Mouse (Mus musculus) megakaryocyte progenitor cell, adult 5-6 weeks (primary cell): Measurements from ENCODE around the gene Elf3. TPM values are rescaled to one million over a fixed set of nuclear protein-coding genes. Genes with fewer than 3 reads are reported as not detected.

Experiments used
- ATAC-seq: replicated peaks from 2 replicates; pipeline ENCODE4 v1.8.0; 2016; ENCODE audit warnings: mild to moderate bottlenecking, moderate TSS enrichment, inconsistent platforms; ENCODE audit not compliant: poor library complexity
- total RNA-seq, 2 experiments: library from RNA; stranded (forward) in 1 of 2; stranded (reverse) in 1 of 2; fragments of 157-497, 149-512 nt in 1 of 2; fragments of 200-1000 nt in 1 of 2; gene quantifications; 2 replicates each; pipeline versions ENCODE4 v1.2.3 to v1.2.4; 2015 to 2017

The Elf3 gene
- total RNA-seq (2015) (not detected in 2 replicates), total RNA-seq (2017) (0.17 TPM in 1 of 2 replicates, not detected in the other)

DNA sequence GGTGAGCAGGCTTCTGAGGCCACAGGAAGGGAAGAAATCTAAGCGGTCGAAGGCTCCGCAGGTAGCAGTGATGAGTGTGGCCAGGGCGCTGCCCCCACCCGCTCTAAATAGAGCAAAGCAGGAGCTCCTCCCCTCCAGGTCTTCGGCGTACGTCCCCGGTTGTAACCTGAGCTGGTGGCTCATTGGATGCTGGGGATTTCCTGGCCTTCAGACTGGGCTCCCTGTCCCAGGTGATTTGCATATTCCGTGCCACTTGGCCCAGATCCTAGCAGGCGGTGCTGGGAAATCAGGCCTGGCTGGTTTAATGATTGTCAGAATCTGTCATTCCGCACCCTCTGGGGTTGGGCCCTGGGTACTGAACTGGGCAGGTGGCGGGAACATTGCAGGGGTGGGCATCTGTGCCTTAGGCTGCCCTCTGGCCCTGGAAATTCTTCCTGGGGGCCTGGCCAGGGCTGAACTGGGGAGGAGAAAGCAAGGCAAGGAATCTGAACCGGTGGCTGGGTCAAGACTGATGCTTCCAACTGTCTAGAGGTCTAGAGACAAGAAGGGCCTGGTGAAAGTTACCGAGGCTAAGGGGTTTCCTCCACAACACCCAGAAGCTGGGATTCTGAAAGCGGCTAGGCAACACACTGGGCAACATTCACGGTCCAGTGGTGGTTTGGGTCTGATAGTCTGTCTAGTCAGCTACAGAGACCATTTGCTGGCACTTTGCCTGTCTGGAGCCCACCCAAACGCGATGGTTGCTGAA, at the start of gene Elf3:
Gene Elf3 (minus strand): TSS at position 189 of the 748 bp plus-strand sequence.
- no peak for ATAC-seq

DNA sequence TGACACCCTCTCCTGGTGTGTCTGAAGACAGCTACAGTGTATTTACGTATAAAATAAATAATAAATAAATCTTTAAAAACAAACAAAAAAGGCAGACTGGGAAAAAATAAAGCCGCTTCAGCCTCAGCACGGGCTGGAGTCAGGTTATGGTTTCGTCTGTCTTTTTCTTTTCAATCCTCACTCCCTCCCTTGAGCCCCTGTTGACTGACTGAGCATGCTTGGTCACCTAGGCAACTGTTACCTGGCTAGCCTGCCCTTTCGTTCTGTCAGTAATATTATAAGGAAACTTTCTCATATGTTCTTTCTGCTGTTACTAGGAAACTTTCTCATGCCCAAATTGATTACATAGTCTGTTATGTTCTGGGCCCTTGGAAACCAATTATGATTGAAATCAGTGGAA, 32.5 kb upstream of the Elf3 start:
- no peak for ATAC-seq

DNA sequence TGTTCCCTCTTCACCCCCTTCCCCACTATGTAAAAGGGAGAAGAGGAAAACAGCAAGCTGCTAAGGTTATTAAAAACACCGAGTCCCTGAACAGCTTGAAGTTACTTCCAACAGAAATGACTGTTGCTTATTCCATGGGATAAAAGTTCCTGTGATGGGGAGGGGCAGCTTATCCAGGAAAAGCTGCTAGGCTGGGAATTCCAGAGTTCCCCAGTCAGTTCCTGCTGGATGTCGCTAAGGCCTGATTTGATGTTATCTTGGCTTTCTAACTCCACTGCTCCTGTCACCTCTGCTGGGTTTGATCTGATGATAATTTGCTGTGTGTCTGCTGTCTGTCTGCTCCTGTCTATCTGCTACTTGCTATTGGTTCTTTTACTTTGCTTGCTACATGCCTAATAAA, 27.9 kb upstream of the Elf3 start:
- no peak for ATAC-seq

DNA sequence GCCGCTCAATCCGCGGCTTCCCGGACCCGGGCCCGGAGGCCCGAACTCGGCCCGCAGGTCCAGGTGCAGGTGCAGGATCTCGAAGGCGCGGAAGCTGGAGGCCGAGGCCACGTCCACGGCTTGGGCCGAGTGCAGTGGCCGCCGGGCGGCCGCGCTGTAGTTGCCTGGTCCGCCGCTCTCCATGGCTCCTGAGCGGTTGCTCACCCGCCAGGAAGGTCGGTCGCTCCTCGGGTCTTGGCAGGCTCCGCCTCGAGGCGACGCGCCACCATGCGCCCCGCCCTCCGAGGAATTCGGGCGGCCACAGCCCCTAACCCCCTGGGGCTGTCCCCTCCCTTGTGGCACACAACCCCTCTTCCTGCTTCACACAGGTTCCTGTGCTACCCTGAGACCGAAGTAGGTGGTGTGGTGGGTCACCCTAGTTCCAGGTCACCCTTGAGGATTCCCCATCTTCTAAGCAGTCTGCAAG, 25.5 kb upstream of the Elf3 start, which contains the start of gene Rnpep:
Gene Rnpep (minus strand): TSS at position 259 of the 466 bp plus-strand sequence.
- peak; percentile 68 for ATAC-seq

DNA sequence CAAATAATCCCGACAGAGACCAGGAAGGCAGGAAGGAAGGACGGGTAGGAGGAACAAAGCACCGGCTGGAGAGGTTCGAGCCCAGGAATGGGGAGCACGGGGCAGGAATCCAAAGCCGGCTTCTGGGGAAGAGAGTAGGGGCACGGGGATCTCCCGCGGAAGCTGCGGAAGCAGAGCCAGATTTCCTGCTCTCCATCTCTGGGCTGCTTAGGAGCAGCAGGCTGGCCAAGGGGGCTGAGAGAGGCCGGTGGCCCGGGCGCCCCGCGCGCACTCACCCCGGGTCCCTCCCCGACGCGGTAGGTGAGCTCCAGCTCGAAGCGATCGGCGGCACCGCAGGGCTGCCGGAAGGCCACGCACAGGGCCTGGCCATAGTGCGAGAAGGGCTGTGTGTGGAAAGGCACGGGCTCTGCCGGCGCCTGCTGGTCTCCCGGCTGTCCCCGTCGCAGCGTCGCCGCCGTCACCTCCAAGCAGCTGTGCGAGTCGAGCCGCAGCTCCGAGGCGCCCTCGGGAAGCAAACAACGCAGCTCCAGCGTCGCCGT, 25.0 kb upstream of the Elf3 start:
- ATAC-seq, result peak; percentile 23; the same call in 1 of the 2 replicates

DNA sequence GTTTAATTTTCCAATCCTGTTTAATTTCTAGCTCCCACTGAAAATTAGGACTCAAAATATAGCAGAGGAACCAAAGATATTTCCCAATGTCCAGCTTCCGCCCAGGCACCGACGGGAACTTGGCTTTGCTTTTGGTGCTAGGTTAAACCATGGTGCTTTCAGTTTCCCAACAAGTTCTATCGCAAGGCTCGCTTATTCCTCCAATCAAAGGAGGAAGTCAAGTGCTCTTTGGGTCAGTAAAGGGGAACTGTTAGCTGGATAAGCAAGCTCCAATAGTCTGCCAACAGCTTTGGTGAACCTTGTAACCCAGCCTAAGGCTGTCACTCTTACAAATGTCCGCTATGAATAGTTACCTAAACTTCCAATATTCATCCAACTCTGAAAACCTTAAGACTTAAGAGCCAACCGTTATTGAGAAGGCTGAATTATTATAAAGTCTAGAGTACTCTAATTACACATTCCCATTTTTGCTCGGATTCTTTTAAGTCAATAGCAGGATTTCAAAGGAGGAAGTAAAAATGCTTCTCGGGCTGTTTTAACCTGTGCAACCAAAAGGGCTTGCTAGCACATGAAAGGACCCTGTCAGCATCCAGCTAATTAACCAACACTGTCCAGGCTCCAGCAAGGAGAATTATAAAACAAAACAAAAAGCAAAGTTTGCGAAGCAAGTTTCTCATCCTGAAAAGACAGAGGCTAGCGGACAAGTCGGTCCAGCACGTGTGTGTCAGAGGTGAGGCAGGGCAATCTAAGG, 24.3 kb upstream of the Elf3 start:
- ATAC-seq, result peak; percentile 75

DNA sequence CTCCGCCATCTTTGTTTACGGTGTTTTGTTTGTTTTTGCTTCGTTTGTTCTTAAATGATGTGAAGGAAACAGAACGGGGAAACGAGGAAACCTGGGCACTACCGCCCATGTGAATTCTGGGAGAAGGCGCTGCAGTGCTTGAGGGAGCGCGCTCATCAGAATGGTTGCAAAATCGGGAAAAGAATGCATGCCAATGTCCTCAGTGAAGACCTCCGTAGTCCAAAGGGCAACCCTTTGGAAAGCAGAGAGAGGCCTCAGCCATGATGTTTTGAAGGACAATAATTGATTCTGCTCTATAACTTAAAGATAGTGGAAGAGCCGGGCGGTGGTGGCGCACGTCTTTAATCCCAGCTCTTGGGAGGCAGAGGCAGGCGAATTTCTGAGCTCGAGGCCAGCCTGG, 23.5 kb upstream of the Elf3 start:
- no peak for ATAC-seq

DNA sequence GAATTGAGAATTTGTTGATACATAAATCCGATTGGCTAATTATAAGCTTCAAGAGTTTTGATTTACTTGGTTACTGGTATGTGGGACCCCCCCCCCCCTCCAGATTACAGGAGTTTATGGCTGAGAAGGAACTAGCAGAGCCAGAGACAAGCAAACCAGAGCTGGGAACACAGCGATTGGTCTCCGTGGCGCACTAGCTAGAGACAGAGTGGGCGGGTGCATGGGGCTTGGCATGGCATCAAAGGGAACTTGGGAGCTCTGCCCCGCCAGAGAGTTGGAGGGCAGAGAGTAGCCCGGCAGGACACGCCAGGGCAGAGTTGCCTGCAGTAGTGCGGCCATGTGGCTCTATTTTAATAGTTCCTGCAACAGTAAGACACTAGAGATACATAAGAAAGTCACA, 22.3 kb upstream of the Elf3 start:
- ATAC-seq, result peak; percentile 45

DNA sequence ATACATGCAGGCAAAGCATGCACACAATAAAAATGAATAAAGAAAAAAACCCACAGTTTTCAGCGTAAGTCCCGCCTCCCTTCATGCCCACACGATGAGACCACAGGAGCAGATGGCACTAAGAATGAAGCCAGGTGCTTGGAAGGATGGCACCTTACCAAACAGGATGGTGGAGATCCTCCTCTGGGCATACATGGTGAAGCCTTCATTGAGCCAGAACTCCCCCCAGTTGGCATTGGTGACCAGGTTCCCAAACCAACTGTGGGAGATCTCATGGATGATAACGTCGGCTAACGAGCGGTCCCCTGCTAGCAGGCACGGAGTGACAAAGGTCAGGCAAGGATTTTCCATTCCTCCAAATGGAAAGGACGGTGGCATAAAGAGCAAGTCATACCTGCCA, 13.0 kb upstream of the Elf3 start:
- ATAC-seq, result no peak

DNA sequence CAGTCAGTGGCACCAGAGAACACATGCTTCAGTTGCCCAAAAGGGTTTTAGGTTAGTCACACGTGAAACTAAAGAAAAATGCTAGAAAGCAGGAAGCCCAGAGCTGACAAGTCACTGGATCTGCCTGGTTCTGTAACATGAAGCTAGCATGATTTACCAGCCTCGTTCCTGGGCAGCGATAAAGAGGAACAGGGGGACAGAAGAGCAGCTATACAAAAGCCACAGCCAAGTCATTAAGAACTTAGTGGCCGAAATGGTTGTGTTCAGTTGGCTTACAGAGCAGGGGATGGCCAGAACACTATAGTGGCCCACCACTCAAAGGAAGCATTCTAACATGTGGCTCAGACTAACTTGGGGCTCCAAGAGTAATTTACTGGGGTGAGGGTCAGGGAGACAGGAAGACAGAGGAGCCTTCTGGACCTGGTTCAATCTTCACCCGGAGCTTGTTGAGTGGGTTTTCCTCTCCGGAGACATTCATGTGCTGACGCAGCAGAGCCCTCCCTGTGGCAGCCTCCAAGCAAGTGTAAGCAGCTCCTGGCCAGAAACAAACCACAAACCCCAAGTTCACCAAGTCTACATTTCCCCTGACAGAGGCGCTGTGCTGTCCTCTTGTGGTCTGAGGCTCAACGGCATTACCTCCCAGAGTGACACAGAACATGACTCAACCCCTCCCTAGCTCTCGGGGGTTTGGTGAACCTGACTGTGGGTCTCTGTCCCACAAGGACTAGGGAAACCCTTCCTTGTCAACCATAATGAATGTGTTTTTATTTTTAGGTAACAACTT, 9.5 kb upstream of the Elf3 start:
- peak; percentile 94 for ATAC-seq

DNA sequence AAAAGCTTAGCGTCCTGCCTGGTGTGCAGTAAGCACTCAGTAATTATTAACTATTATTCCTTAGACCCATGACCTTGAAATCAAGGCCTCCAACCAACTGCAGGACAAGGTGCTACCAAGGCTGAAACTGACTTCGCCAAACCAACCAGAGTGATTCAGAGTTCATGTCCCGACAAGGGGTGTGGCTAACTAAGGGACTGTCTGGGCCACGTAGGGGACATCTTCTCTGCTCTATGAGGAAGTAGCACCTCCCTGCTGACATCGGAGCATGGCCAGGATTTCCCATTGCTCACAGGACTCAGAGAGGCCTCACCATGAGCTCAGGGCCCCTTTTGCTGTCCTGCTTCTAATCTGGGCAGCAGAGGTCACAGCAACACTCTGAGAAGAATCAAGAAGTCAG, 7.5 kb upstream of the Elf3 start:
- ATAC-seq, result peak; percentile 35; the same call in 1 of the 2 replicates

DNA sequence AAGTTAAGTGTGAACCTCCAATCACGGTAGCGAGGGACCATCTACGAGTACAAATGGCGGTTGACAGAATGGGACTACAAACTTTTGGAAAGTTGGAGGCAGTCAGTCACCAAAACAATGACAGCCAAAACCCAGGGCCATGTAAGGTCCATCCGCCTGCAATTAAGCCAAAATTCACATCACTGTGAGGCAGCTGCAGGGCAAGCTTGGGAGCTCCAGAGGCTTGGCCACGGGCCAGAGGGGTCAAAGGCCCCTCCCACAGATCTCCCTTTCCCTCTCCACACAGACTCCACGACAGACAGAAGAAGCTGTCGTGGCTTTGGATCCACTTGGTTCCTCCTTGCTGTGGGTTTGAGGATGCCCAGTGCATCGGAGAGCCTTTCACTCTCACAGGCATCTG, 4.9 kb upstream of the Elf3 start:
- ATAC-seq, result no peak

DNA sequence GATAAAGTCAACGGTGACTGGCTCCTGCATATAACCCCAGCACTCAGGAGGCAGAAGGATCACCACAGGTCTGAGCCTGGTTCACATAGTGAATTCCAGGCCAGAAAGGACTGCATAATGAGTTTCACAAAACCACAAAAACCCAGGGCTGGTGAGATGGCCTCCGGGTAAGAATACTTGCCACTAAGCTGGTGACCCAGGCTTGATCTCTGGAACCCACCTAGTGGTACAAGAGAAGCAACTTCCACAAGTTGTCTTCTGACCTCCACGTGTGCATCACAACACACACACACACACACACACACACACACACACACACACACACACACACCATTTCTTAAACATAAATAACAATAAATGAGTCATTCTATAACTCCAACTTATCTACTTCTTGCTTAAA, 4.0 kb upstream of the Elf3 start:
- no peak for ATAC-seq

DNA sequence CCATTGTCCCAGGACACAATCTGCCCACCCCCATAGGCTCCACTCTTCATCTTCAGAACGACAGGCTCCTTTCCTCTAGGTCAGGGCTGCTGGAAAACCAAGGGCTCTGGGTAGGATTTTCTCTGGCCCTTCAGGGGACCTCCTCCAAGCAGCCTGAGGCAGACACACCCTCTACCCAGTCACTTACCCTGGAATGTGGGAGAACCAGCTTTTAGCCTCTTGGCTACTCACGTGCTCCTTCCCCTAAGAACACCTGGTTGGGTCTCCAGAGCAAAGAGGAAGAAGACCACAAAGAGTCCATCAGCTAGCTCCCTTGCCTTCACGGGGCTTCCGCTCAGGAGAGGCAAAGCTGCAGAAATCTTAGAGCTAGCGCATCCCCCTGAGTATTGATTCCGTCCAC, 2.6 kb upstream of the Elf3 start:
- ATAC-seq, result no peak

DNA sequence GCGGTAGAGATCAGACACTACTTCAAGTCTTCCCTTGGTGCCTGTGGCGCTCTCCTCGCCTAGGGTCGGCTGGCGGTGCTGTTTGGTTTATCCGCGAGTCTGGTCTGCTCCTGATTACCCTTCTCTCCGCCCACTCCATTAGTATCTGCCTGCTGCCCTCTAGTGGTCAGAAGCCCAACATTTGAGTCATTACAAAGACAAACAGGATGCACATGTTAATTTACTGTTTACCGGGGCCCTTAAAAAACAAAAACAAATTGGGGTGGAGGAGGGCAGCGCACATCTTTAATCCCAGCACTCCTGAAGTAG, 714 bp upstream of the Elf3 start:
- ATAC-seq, result peak; percentile 98

DNA sequence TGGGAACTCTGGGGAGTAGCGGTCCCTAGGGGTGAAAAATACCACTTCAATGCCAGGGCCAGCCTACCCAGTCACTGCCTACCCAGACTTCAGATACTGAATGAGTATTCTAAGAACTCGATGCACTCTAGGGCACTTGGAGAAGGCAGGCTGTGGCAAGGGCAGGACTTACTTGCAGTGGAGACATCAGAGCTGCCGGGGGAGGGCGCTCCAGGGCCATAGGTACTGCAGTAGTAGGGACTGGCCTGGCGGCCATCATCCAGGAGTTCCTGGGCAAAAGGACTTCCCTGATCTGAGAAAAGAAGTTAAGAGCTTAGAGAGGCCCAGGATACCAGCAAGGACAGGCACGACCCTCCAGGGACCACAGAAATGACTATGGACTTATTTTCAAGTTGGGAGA, 2.1 kb downstream of the Elf3 start:
- no peak for ATAC-seq

DNA sequence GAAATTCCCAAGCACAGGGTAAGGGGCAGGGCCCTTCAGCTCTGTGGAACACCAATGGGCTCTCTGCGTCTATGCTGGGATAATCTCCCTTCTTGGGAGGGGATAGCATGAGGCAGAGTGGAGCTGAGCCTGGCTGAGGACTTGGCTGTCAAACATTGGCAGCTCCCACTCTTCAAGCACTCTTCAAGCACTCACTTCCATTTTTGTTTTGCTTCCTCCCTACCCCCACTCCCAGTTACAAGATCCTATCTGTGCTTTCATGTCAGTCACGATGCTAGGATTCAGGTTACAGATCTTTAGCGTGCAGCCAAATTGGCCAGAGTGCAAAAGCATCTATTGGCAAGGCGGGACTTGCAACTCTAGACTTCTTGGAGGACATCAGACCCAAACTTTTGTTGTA, 5.5 kb downstream of the Elf3 start:
- no peak for ATAC-seq

DNA sequence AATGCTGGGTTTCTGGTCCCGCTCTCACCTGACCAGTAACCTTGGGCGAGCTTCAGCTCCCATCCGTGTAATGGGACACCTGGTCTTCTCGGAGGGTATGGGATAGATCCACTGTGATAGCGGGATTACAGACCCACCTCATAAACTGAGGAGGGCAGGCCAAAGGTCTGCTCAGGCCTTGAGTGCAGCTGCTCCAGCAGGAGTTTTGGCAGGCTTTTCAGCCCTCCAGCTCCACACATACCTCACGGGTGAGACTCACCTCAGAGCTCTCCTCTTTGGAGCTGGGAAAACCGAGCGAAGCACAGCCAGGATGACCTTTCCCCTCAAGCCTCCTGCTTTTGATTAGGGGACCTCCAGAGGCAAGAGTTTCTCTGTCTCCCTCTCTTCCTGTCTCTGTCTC, 7.0 kb downstream of the Elf3 start:
- no peak for ATAC-seq

DNA sequence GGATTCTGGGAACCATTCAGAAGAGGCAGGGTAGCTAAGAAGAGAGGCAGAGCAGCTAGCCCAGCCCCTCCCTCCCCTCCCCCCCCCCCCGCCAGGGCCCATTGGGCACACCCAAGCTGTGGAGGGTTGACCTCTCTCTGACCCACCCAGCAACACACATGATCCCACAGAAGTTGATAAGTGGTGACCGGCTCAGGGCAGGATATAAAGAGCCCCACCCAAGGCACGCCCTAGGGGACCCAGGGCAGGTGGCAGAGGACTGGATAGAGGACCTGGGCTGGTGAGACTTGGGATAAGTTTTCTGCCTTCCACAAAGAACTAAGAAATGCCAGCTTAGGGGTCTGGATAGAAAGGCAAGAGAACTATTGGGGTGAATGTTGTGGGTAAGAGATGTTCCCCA, 7.7 kb downstream of the Elf3 start:
- ATAC-seq, result peak; percentile 82

DNA sequence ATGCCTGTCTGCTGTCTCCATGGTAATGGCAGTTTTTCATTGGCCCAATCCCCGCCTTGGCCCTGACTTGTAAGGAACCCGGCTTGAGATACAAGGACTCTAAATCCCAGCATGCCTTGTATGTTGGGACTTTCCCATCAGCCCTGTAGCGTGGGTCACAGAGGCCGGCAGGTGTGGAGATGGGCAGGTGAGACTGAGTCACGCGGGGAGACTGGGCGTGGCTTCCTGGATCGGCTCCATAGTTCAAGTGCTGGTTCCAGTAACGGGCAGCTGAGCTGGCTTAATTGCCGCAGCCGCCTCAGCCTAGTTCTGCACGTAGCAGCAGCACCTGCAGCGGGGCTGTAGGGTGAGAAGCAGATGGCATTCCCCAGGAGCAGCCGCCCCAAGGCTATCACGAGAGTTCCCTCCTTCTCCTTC, 9.9 kb downstream of the Elf3 start:
- no peak for ATAC-seq

DNA sequence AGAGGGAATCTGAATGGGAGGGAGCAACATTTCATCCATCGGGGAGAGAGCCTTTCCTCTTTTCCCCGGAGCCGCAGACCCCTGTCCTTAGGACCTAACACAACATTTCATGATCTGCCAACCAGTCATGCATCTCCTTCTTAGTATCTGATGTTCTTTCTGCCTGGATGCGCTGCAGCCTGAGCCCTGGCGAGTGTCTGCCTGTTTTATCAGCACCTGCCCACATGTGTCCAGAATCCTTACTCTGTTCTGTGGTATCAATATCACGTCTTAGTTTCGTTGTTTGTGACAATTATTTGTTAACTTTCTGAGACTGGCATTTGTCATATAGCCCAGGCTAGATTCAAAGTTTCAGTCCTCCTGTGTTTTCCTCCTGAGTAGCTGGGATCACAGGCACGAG, 14.4 kb downstream of the Elf3 start:
- ATAC-seq, result peak; percentile 66
